Mouse (Mus musculus) midbrain, embryonic 11.5 days (tissue): ENCODE measurements around the gene Saa4. TPM values are rescaled to one million over a fixed set of nuclear protein-coding genes. Genes with fewer than 3 reads are reported as not detected.

Experiments used
- ATAC-seq: fragments of 200-750 bp; cut with Nextera tagmentation; 2 replicates; pipeline ENCODE4 v1.8.0; 2017; ENCODE audit warnings: moderate TSS enrichment, moderate library complexity; ENCODE audit not compliant: low FRiP score
- DNase-seq: peaks from one replicate; pipeline ENCODE4 v3.0.0; 2015; ENCODE audit warnings: low spot score; ENCODE audit errors: missing footprints
- H3K27ac ChIP-seq: fragments of 300-500 bp; sonication (generic); 2 replicates; pipeline ENCODE4 v1.5.1; 2014; ENCODE audit warnings: low read depth, low read length
- H3K27me3 ChIP-seq: fragments of 300-500 bp; sonication (generic); 2 replicates; pipeline ENCODE4 v1.6.1; 2014; ENCODE audit warnings: mild to moderate bottlenecking, low read length, moderate library complexity, mixed read lengths; ENCODE audit not compliant: control insufficient read depth, insufficient read depth
- H3K36me3 ChIP-seq: fragments of 300-500 bp; sonication (generic); 2 replicates; pipeline ENCODE4 v1.6.1; 2014; ENCODE audit warnings: mild to moderate bottlenecking, low read length, moderate library complexity, mixed read lengths; ENCODE audit not compliant: control insufficient read depth, insufficient read depth
- H3K4me1 ChIP-seq: fragments of 300-500 bp; sonication (generic); 2 replicates; pipeline ENCODE4 v1.6.1; 2014; ENCODE audit warnings: low read length; ENCODE audit not compliant: control insufficient read depth, insufficient read depth
- H3K4me2 ChIP-seq: fragments of 300-500 bp; sonication (generic); 2 replicates; pipeline ENCODE4 v1.6.1; 2014; ENCODE audit warnings: mild to moderate bottlenecking, moderate library complexity
- H3K4me3 ChIP-seq: fragments of 300-500 bp; sonication (generic); 2 replicates; pipeline ENCODE4 v1.5.1; 2014; ENCODE audit warnings: low read depth, low read length
- H3K9ac ChIP-seq: fragments of 300-500 bp; sonication (generic); 2 replicates; pipeline ENCODE4 v1.6.1; 2014; ENCODE audit warnings: low read length
- H3K9me3 ChIP-seq: fragments of 300-500 bp; sonication (generic); 2 replicates; pipeline ENCODE4 v1.6.1; 2016; ENCODE audit warnings: low read length; ENCODE audit not compliant: control insufficient read depth
- WGBS: fragments of 180-500 bp; shearing (Covaris S2); extraction: QIAGEN DNeasy Blood & Tissue Kit; methylation state at CpG from one replicate; pipeline ENCODE4 v1.1.7; 2014; 5-methylcytosine and 5-hydroxymethylcytosine counted together
- polyA plus RNA-seq: library from polyadenylated mRNA; unstranded; fragments of >200 nt; fragmentation: Nextera tagmentation; extraction: Ambion mirVana; gene quantifications from 2 replicates; pipeline ENCODE4 v1.2.1, GENCODE M21; 2014

Gene Saa4
- polyA plus RNA-seq, 1 experiment from 2014 or later: not detected

DNA sequence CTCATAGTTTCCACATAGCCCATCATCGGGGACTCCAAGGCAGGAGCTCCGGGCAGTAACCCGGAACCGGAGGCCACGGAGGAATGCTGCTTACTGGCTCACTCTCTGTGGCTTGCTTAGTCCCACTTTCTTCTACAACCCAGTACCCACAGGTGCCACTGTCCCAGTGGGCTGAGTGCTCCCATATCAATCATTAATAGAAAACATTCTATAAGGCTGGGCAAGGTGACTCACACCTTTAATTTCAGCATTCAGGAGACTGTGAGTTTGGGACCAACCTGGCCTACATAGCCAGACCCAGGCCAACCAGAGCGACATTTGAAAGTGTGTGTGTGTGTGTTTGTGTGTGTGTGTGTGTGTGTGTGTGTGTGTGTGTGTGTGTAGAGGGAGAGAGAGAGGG, 9.0 kb downstream of the Saa4 start:
- H3K4me2 ChIP-seq: no peak overlapping the region
- H3K9ac ChIP-seq: no peak overlapping the region
- ATAC-seq: no peak
- no peaks in the 10 kb centered on the region for H3K9me3 ChIP-seq
- no peak overlapping the region for H3K27ac ChIP-seq
- no peak for DNase-seq
- no peaks in the 10 kb centered on the region for H3K4me1 ChIP-seq
- H3K27me3 ChIP-seq: no peaks in the 10 kb centered on the region
- H3K36me3 ChIP-seq: no peaks in the 10 kb centered on the region
- H3K4me3 ChIP-seq: no peak overlapping the region
- 93% methylated on average over 6 of the region's 6 CpGs for WGBS

GRCm38 (mm10) chr7:46720460-46720859, 11.9 kb downstream of the Saa4 start:
- Histone ChIP-seq H3K9me3 (no peaks in the 10 kb centered on the region), H3K4me3 (no peak overlapping the region), H3K4me2 (no peak overlapping the region), H3K4me1 (no peaks in the 10 kb centered on the region), H3K36me3 (no peaks in the 10 kb centered on the region), H3K27ac (no peak overlapping the region), H3K9ac (no peak overlapping the region), H3K27me3 (no peaks in the 10 kb centered on the region)
- WGBS: 77% methylated on average over 9 of the region's 9 CpGs
- DNase-seq (no peak), ATAC-seq (no peak)

DNA sequence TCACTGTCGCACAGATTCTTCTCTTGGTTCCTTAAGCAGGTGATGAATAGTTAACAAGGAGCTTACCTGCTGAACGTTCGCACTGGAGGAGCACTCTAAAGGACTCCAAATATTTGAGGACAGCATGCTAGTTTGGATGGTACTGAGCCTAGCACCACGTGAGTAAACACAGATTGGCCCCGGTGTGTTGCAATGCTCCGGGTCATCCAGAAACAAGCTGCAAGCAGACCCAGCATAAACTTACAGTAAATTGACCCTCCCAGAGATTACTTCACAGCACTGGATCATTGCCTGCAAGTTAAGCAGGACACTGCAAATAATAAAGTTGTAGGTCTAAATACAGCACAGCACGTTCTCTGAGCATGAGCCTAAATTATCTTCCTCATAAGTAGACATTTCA, 12.9 kb downstream of the Saa4 start:
- no peak overlapping the region for H3K4me2 ChIP-seq
- no peak overlapping the region for H3K9ac ChIP-seq
- H3K9me3 ChIP-seq: no peaks in the 10 kb centered on the region
- no peaks in the 10 kb centered on the region for H3K36me3 ChIP-seq
- no peaks in the 10 kb centered on the region for H3K27me3 ChIP-seq
- H3K27ac ChIP-seq: no peak overlapping the region
- ATAC-seq (no peak), DNase-seq (no peak)
- no peaks in the 10 kb centered on the region for H3K4me1 ChIP-seq
- H3K4me3 ChIP-seq: no peak overlapping the region
- 81% methylated on average over 7 of the region's 7 CpGs for WGBS

DNA sequence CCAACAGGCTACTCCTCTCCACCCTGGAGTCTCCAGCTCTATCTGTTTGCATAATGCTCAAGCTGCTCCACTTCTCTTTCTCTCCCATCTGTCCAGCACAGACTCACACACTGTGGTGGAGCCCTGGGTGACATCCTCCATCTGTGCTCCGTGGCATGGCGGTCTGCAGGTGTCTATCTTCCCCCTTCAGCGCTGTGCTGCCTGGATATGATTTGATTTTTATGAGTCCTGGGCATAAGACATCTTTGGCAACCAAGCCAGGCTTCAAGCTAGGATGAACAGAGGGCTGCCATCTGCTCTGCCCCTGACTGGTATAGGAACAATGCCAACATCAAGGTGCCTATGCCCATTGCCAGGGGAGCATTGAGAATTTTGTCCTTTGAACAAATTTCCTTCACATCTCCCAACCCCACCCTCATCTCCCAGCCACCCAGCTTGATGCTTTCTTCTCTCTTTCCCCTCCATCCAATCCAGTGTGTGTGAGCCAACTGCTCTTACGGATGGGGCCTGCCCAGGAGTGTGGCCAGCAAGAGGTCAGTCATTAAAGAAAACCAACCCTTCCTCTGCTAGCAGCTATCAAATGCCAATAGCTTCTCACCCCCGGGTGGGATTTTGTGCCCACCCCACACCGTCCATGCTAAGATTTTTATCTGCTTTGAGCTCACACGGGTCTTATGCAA, 13.7 kb downstream of the Saa4 start:
- H3K4me1 ChIP-seq: no peaks in the 10 kb centered on the region
- H3K4me3 ChIP-seq: no peak overlapping the region
- 83% methylated on average over 7 of the region's 7 CpGs for WGBS
- H3K36me3 ChIP-seq: no peaks in the 10 kb centered on the region
- H3K9ac ChIP-seq: no peak overlapping the region
- DNase-seq (no peak), ATAC-seq (no peak)
- no peaks in the 10 kb centered on the region for H3K9me3 ChIP-seq
- no peaks in the 10 kb centered on the region for H3K27me3 ChIP-seq
- H3K27ac ChIP-seq: no peak overlapping the region
- no peak overlapping the region for H3K4me2 ChIP-seq

DNA sequence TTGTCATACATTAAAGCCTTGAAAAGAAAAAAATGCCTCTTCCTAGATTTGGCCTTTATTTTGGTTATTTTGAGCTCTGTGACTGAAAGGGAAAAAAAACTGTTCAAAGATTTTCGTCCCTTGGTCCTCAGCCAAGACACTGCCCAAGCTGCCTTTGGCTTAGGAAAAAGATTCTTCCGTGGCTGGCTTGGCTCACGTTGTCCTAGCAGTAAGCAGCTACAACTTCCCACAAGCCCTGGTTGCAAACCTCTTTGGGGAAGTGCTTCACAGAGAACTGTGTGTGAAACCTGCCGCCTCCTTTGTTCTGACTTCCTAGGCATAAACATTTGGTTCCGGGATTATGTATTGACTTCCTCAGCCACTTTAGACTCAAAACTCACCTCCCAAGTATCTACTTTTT, 15.5 kb downstream of the Saa4 start:
- Histone ChIP-seq H3K36me3 (no peaks in the 10 kb centered on the region), H3K4me2 (no peak overlapping the region), H3K27ac (no peak overlapping the region), H3K9me3 (no peaks in the 10 kb centered on the region), H3K4me3 (no peak overlapping the region), H3K9ac (no peak overlapping the region), H3K4me1 (no peaks in the 10 kb centered on the region), H3K27me3 (no peaks in the 10 kb centered on the region)
- DNase-seq: no peak
- no peak for ATAC-seq
- 73% methylated on average over 5 of the region's 5 CpGs for WGBS

DNA sequence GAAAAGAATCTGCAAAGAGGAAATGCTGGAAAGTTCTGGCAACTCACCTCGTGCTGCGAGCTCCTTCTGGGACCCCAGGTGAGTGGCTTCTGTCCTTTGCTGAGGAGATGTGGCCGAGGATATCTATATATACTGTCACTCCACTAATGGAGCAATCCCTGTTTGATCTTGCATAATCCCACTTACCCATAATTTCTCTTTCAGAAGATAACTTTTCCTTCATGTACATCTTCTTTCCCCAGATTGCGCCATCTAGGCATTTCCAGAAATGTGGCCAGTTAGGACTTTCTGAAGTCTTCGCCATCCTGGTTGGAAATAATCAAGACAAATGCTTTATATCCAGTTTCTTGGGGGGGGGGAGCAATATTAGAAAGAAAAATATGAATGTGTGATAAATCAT, 16.8 kb downstream of the Saa4 start, which contains the start of gene Saa3:
Saa3 (minus strand) TSS at position 101 of the 400 bp plus-strand sequence.
- no peaks in the 10 kb centered on the region for H3K27me3 ChIP-seq
- H3K9ac ChIP-seq: no peak within 1 kb of the TSS
- WGBS: 88% methylated on average over 5 of the region's 5 CpGs
- DNase-seq: no peak
- no peak within 1 kb of the TSS for H3K4me2 ChIP-seq
- H3K9me3 ChIP-seq: no peaks in the 10 kb centered on the region
- H3K27ac ChIP-seq: no peak within 1 kb of the TSS
- no peak within 1 kb of the TSS for H3K4me3 ChIP-seq
- H3K36me3 ChIP-seq: no peaks in the 10 kb centered on the region
- no peak for ATAC-seq
- H3K4me1 ChIP-seq: no peaks in the 10 kb centered on the region

DNA sequence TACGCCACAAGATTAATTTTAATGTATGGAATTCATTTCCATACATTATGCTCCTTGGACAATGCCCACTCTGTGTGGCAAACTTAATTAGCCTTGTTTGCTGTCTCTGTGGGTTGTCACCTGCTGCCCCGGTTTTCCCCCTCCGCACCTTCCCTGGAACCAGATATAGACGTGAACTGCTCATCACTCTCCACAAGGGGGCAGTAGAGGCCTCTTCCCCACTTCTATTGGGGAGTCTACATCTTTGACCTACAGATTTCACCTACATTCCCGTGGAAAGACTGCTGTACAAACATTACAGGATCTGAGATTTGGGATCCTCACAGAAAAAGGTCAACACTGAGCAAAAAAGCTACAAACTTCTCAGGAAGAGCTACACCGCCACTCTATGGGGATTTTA, 17.9 kb downstream of the Saa4 start:
- no peaks in the 10 kb centered on the region for H3K36me3 ChIP-seq
- DNase-seq: peak; percentile 91
- H3K27me3 ChIP-seq: no peaks in the 10 kb centered on the region
- no peak overlapping the region for H3K27ac ChIP-seq
- no peaks in the 10 kb centered on the region for H3K9me3 ChIP-seq
- no peak overlapping the region for H3K4me2 ChIP-seq
- WGBS: 32% methylated on average over 6 of the region's 6 CpGs
- H3K9ac ChIP-seq: no peak overlapping the region
- no peak for ATAC-seq
- peaks cover 4% of the 10 kb centered on the region for H3K4me1 ChIP-seq
- H3K4me3 ChIP-seq: no peak overlapping the region

DNA sequence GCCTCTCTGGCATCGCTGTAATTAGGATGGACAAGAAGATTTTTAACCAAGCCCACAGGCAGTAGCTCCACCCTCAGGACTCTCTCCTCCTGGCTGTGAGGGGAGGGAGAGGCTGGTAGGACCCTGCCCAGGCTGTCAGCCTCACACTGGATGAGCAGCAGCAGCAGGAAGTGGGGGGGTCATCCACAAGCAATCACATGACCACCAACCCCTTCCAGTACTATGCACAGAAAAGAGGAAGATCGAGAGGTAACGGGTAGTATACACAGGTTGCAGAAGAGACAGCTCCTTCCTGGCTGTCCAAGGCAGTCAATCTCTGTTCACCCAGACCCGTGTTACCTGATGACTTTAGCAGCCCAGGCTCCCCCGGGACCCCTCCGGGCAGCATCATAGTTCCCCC, 20.2 kb downstream of the Saa4 start:
- ATAC-seq (no peak), DNase-seq (no peak)
- no peak overlapping the region for H3K9ac ChIP-seq
- 72% methylated on average over 6 of the region's 6 CpGs for WGBS
- no peak overlapping the region for H3K27ac ChIP-seq
- H3K36me3 ChIP-seq: no peaks in the 10 kb centered on the region
- H3K9me3 ChIP-seq: no peaks in the 10 kb centered on the region
- no peak overlapping the region for H3K4me3 ChIP-seq
- H3K4me1 ChIP-seq: peaks cover 6% of the 10 kb centered on the region
- no peaks in the 10 kb centered on the region for H3K27me3 ChIP-seq
- no peak overlapping the region for H3K4me2 ChIP-seq

DNA sequence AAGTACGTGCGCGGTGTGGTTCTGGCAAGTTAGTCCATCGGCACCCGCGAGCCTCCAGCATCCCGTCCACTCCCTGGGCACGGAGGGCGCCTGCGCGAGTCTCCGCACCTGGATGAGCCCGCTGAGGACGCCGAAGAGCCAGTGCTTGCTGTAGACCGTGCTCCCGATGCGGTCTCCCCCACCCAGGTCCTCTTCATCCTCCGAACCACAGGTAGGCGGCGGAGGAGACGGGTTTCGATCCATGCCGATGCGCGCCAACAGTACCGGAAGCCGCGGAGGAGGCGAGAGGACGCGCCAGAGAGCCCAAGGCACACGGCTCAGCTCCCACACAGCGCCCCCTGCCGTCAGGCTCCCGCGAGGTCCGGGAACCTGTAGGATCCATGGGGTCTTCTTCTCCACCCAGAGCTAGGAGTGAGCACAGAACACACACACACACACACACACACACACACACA, 22.0 kb downstream of the Saa4 start, which contains the start of gene Saal1:
Saal1 (minus strand) TSS at position 291 of the 455 bp plus-strand sequence.
- under 1% methylated on average over 38 of the region's 38 CpGs for WGBS
- Histone ChIP-seq H3K4me1 (peaks cover 6% of the 10 kb centered on the region), H3K36me3 (peaks cover 5% of the 10 kb centered on the region; the same call in 1 of the 2 replicates), H3K27ac (no peak within 1 kb of the TSS; the same call in 1 of the 2 replicates), H3K4me2 (peak within 1 kb of the TSS; percentile 58), H3K27me3 (no peaks in the 10 kb centered on the region), H3K9ac (peak within 1 kb of the TSS; percentile 96), H3K4me3 (peak within 1 kb of the TSS; percentile 87), H3K9me3 (no peaks in the 10 kb centered on the region)
- ATAC-seq (peak; percentile 97), DNase-seq (peak; percentile 100)
